Comparison of ENCODE assay signal across 8 mouse cellular contexts in genomic region chr19:34289948-34290789, GRCm38 (mm10). TPM values are rescaled to one million over a fixed set of nuclear protein-coding genes. Genes with fewer than 3 reads are reported as not detected.
A peak's percentile ranks its signal among the peaks of the same experiment; 100 is the strongest.
DNase-seq lines count a peak whose midpoint lies in the region; ATAC-seq lines count a peak whose summit lies in the region.

Gene Fas, plus strand, starts transcription at chr19:34290666.

- H3K9me3 ChIP-seq in midbrain, embryonic 16.5 days (replicated peaks; ENCODE audit: control insufficient read depth, low read length, poor library complexity, severe bottlenecking), result no peaks in the 10 kb centered on the region

- peak; percentile 89 for DNase-seq in adipocyte (ENCODE audit: low spot score)
- peak; percentile 55 for DNase-seq in embryo, embryonic 9.5 days (ENCODE audit: extremely low spot score)
- peak; percentile 87 to 93 for DNase-seq in heart, adult 18-20 months
- peak; percentile 83 for DNase-seq in kidney, adult 11 months
- DNase-seq in liver, result peak; percentile 73
- DNase-seq in spleen, adult 18-20 months, result peak; percentile 59 to 73
- DNase-seq in cerebellum, adult 8-10 months, result no peak

- peak within 1 kb of the TSS; percentile 38 for H3K4me3 ChIP-seq in midbrain, embryonic 16.5 days (ENCODE audit: low read depth, low read length)

- peaks cover 13% of the 10 kb centered on the region for H3K4me1 ChIP-seq in midbrain, embryonic 16.5 days (ENCODE audit: control insufficient read depth, insufficient read depth, low read length)

- H3K4me2 ChIP-seq in midbrain, embryonic 16.5 days (ENCODE audit: low read length), result peak within 1 kb of the TSS; percentile 83

- H3K9ac ChIP-seq in midbrain, embryonic 16.5 days (ENCODE audit: low read depth, low read length), result peak within 1 kb of the TSS; percentile 36; the same call in 1 of the 2 replicates

- H3K36me3 ChIP-seq in midbrain, embryonic 16.5 days (ENCODE audit: control insufficient read depth, insufficient read depth, low read length), result no peaks in the 10 kb centered on the region

- WGBS in midbrain, embryonic 16.5 days, result 2% methylated on average over 18 of the region's 19 CpGs

- no peaks in the 10 kb centered on the region for H3K27me3 ChIP-seq in midbrain, embryonic 16.5 days (ENCODE audit: control insufficient read depth, insufficient read depth, low read depth, low read length)

- peak; percentile 94 for ATAC-seq in midbrain, embryonic 16.5 days

- H3K27ac ChIP-seq in midbrain, embryonic 16.5 days (ENCODE audit: low read length), result no peak within 1 kb of the TSS

RNA-seq across cellular contexts. Expression of gene Fas, which starts in this region (rescaled TPM):
- total RNA-seq in heart, adult 18-20 months (2021), result 10 to 100 TPM; 13.9 to 18.8 TPM
- polyA plus RNA-seq in midbrain, embryonic 16.5 days (2015; fragmentation: Nextera tagmentation; extraction: Ambion mirVana), result 0.60 and 1.5 TPM in 2 replicates
